Mouse (Mus musculus): ENCODE measurements around the gene Sprr2b.

DNA sequence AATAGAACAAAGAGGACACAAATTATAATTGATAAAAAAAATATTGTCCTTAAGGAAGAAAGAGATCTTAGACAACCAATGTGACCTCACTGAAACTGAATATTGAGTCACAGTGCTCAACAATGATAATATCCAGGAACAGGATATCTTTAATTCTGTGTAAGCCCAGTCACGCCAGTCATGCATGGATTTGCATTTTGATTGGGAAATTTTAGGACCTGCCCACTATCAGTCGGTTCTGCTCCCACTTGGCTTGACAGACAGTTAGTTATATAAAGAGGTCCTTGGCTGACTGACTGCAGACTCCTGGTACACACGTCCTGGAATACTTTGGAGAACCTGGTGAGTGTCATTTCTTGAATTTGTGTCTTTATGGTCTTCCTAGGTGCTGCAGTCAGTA, 48.5 kb downstream of the Sprr2b start, which contains the start of gene Sprr2f:
- TF ChIP-seq CTCF (conservative IDR thresholded peaks at IDR 0.05; ENCODE audit: insufficient read depth, insufficient read length, low read depth, low read length) = no peak
- no peak for TF ChIP-seq POLR2A (IDR thresholded peaks at IDR 0.05; ENCODE audit: low read depth, low read length)
